Mouse (Mus musculus): ENCODE measurements around the gene Exoc8.
A peak's percentile ranks its signal among the peaks of the same experiment; 100 is the strongest.

Gene Exoc8

DNA sequence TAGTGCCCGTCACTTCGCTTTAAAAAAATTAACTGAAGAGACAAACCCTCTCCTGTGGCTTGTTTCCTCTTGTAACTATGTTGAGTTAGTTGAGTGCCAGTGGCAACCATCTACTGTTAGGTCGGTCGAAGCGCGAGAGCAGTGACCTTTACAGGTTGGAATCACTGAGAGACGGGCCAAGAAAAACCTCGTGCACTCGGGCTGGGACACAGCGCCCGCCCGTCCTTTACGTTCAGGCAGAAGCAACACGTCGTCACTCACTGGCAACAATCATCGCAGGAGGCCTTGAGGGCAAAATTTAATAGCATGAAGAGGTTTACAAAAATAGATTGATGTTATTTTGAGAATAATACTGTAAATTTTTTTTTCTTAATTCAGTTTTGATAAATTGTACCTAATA is 12.4 kb upstream of the Exoc8 start:
- DNase-seq (ENCODE audit: low read depth): no peak

DNA sequence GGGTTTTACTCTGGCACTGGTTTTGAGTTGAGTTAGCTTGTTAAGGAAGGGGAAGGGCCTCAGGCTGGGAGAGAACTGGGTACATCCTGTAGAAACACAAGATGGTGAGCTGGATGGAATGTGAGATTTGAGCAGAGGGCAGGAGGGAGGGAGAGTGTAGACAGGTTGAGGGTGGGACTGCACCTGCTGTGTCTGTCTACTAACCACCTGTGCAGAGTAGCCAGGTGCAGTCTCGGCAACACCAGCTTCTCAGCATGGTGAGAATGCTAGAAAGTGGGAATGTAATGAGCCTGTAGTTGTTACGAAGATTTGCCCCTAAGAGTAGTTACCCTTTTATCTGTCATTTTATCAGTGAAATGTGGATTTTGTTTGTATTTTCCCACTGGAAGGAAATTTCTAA is 8.0 kb upstream of the Exoc8 start:
- DNase-seq (ENCODE audit: low read depth): no peak

DNA sequence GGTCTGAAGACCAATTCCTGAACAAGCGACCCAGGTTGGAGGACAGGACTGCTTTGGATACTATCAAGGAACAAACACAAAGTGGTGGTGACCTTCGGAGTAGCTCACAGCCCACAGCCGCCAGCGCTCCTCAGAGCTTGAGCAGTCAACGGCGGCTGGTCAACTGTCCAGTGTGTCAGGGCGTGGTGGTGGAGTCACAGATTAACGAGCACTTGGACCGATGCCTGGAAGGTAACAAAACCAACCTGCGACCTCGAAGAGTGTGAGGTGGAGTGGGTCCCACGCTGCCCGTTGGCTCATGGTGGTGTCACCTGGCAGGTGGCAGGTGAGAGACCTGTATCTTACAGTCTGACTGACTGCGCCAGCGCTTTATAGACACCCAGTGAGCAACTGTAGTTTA is 5.7 kb upstream of the Exoc8 start:
- DNase-seq (ENCODE audit: low read depth): no peak

DNA sequence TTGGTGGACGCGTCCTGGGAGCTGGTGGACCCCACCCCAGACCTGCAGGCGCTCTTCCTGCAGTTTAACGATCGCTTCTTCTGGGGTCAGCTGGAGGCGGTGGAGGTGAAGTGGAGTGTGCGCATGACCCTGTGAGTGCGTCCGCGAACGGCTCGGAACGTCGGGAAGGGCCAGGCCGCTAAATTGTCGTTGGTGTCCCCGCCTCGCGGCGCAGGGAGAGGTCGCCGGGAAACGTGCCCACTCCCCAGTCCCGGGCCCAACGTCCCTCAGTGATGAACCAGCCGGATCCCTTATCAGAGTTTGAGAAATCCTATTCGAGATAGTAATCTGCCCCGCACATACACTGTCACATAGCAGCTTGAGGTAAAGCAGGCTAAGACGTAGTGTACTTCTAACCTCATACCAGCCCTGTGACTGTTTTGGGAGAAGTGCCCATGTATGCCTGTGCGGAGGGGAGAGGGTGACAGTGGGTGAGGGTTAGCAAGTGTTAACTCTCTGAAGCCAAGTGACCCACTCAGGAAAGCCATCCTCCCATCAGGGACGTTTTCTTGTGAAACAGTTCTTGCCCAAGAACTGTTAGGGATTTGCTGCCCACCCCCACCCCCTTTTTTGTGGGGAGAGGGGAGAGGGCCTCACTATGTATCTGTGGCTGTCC is 873 bp upstream of the Exoc8 start:
- peak; percentile 22 for DNase-seq (ENCODE audit: low read depth)

DNA sequence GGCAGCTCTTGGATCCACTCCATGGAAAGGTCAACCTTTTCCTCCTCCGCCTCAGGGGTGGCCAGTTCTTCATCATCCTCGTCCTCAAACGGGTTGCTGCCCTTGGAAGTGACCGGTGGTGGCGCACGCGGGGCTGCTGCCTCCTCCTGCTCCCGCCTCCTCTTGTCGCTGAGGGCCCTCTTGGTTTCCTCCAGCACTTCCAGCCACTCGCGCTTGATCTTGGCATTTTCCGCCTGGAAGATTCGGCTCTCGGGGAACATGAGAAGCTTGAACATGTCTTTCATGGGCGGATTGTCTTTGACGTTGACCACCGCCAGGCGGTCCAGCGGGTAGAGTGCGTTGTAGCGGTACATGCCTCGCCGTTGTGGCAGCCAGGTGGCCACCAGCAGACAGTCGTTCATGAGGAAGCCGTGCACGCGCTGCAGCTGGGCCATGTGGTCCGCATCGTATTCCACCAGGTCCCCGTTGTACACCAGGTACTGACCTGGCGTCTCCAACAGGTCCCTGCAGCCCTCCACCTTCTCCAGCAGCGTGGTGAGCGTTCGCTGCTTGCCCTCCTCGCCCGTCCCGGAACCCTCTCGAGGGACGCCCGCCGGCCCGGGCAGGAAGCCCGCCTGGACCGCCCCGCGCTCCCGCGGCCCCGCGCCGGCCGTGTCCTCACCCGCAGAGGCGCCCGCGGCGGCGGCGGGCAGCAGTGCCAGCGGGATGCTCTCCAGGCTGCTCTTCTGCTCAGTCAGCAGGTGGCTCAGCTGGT is 696 bp downstream of the Exoc8 start:
- DNase-seq (ENCODE audit: low read depth): peak; percentile 71

DNA sequence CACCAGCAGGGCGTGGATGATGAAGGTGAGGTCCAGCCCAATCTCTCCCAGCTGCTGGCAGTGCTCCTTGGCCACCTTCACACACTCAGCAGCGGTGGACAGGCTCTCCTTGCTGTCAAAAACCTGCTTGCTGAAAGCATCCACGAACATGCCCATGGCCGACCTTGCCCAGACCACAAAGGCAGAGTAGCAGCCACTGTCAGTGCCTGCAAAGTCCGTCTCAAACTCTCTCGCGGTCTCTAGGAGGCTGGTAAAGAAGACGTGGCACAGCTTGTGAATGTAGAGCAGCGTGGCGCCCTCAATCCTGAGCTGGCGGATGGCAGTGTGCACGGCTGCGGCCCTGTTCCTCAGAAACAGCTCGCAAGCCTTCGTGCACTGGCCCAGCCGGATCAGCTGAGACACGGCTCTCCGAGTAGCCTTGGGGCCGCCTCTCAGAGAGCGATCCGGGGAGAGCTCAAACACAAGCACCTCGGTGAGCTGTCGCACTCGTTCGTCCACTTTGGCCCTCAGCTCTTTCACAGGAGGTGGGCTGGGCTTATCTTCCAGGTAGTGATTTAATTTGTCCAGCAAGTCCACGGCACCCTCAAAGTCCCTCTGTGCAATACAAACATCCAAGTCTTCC is 1.4 kb downstream of the Exoc8 start:
- no peak for DNase-seq (ENCODE audit: low read depth)

DNA sequence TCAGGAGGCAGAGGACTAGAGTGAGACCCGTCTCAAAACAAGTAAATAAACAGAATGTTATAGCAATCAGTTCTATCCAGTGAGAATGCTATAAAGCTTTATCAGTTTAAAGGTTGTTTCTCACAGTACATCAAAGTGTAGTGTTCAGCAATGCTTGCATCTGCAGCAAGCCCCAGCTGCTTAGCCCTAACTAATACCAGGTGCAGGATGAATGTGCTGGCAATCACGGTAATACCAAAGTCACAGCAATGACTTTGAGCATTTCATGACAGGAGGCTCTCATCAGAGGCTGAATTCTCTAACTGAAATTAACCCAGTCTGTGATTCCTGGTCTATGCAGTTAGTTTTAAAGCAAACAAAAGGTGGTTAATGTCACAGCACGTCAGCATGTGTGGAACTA is 4.9 kb downstream of the Exoc8 start:
- DNase-seq (ENCODE audit: low read depth): no peak

DNA sequence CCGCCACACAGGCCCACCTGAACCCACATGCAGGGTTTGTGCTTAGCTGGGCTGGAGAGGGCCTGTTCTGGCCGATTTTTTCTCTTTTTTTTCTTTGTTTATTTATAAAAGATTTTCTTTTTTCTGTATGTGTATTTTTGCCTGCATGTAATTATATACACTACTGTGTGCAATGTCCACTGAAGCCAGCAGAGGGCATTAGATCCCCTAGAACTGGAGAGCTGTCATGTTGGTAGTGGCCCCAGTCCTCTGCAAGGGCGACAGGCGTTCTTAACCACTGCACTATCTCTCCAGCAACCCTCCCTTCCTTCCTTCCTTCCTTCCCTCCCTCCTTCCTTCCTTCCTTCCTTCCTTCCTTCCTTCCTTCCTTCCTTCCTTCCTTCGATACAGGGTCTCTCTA is 9.1 kb downstream of the Exoc8 start:
- no peak for DNase-seq (ENCODE audit: low read depth)

DNA sequence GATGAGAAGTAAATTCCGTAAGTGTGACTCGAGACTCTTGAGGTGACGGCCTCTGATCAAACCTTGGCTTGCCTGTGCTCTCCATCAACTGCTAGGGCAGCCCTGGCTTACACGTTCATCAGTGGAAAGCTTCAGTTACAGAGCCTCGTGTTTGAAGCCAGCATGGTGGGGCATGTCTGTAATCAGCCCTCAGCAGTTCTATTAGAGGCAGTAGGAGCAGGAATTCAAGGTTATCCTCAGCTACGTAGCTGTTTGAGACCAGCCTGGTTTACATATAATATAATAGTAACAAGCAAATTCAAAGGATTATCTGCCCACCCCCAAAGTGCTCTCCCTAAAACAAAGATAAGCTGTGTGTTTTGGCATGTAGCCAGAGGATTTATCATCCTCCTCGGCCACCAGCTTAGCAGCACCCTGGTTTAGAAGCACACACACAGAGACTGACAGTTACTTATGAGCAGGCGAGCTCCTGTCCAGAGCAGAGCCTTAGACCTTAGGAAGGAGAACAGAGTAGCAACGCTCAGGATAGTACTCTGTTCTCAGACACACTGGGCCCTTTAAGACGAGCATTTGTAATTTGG is 18.5 kb downstream of the Exoc8 start:
- DNase-seq (ENCODE audit: low read depth): no peak

DNA sequence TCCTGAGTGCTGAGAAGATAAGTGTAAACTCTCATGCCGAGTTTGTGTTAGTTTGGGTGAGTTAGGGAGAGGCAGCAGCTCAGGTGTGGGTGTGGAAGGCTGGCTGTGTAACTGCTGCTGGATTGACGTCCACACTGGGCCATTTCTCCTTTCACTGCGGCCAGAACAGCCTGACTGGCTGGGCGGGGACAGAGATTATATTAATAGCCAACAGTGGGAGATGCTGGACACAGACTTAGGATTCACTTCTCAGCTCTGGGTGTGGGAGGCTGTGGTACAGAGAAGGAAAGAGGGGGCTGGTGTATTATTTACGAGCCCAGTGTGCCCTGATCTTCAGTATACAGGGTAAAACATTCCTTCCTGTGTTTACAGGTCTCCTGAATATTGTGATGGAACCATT is 19.4 kb downstream of the Exoc8 start:
- no peak for DNase-seq (ENCODE audit: low read depth)

DNA sequence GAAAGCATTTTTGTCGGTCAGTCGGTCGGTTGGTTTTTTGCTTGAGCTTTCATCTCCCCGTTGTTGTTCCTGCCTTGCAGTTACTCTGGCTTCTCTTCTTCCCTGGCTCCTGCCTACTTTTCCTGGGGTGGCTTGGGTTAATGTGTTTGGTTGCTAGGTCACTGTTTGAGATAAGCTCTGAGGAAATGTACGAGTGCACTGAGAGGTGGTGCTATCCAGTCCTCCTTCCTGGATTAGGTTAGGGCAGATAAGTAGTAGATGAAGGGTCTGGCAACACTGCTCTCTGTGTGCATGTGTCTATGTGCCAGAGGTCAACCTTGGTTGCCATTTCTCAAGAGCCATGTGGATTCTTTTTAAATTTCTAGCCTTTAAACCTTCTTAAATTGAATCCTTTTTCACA is 24.8 kb downstream of the Exoc8 start:
- DNase-seq (ENCODE audit: low read depth): no peak

DNA sequence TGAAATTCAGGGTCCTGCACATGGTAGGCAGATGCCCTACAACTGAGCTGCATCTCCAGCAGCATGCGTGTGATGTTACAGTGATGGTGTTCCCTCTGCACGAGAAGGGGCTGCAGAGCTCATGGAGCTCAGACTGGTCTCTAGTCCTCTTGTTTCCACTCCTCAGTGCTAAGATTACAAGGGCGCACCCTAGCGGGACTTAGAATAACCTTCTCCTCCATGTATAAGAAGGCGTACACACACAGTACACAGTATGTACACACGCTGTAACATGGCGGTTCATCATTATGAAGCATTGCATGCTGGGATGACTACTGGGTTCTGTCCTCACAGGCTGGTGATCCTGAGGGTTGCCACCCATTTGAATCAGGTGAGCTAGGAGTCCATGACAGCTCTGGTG is 25.4 kb downstream of the Exoc8 start:
- DNase-seq (ENCODE audit: low read depth): no peak

DNA sequence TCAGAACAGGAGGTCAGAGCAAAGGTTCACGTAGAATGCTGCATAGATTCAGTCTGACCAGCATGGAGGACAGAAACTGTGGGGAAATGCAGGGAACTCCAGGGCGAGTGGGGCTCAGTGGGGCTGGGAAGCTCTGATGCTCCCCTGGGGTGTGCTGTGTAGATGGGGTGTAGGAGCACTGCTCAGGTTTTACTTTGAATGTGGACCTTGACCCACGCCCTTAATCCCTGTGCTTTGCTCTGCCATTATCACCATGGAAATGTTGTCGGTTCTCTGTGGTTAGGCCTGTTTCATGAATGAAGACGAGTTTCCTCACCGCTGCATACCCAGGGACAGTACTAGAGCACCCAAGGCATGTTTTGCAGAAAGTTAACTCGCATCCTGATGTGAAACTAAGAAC is 26.0 kb downstream of the Exoc8 start:
- no peak for DNase-seq (ENCODE audit: low read depth)

DNA sequence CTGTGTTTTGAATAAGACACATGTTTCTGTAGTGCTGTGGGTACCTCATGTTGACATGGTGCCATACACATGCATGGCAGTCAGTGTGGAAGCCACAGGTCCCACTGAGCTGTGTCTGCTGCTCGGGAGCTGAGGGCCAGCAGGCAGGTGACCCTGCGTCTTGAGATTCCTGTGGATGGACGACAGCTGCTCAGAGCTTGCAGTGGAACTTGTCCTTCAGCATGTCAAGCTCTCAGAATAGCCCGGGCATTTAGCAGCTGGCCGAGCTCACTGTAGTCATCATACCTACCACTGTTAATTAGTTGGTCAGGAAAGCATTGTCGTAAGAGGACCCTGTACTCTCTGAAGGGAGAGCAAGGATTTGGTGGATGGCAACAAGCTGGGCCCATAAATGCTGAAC is 27.8 kb downstream of the Exoc8 start:
- no peak for DNase-seq (ENCODE audit: low read depth)

DNA sequence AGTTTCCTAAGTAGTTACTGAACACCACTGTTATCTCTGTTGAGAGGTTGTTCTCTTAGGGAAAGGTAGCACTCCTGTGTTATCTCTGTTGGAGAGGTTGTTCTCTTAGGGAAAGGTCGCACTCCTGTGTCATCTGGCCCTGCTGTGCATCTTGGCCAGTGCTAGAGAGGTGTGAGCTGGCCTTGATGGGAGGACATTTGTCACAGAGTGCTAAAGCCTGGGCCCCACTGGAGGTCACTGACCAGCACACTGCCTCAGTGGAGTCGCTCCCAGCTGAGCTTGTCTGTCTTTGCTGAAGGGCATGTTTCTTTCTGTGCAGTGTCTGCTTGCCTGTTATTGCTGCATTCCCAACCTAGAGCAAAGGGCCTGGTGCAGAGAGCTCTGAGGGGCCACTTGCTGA is 30.4 kb downstream of the Exoc8 start:
- no peak for DNase-seq (ENCODE audit: low read depth)

DNA sequence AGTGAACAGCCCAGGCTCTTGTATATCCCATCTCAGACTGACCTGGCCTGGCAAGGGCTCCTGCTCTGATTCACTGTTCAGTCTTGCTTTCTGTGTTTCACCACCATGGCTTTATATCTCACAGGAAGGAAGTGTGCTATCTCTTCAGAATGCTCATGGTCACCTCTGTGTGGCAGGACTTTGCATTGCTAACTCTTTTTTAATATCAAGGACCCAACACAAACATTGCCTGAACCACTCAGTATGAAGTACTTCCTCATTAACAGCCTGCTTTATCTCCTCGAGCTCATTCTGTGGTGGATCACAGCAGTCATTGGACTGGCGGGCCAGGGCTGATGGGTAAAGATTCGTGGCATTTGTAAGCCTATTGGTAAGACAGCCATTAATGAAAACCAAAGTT is 30.8 kb downstream of the Exoc8 start:
- peak; percentile 89 for DNase-seq (ENCODE audit: low read depth)

DNA sequence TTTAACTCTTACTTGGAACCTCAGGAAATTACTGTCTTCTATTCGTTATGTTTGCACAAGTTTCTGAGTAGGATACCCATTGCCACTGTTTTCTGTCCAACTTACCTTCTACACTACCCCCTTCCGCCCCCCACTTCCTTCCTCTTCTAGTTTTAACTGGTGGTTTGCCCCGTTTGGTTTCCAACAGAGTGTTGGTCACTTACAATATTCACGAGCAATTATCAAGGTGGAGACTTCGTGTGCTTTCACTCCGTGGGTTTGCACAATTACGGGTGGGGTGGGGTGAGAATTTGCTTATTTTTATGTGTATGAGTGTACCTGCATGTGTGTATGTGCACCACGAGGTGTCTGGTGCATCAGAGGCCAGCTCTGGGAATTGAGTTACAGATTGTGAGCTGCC is 33.8 kb downstream of the Exoc8 start:
- DNase-seq (ENCODE audit: low read depth): peak; percentile 71

DNA sequence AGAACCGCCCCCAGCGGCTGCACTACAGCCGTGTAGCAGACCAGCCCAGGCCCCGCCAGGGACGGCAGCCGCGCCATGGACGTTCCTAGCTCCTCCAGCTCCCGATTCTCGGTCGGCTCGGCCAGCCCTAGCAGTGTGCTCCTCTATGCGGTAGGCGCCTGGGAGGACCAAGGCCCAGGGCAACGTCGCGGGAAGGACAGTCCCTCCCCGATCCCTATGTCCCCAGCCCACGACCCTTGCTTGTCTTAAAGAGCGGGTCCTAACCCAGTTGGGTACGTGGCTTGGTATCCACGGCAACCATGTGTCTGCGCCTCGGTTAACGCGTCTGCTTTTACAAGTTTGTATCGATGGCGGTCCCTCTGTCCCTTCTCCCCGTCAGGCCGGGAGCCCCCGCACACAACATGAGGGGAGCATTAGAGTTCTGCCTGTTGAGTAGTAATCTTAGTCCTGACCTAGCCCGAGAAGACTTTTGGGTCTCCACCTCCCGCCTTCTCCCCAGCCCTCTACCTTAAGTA is 34.3 kb downstream of the Exoc8 start:
- no peak for DNase-seq (ENCODE audit: low read depth)

DNA sequence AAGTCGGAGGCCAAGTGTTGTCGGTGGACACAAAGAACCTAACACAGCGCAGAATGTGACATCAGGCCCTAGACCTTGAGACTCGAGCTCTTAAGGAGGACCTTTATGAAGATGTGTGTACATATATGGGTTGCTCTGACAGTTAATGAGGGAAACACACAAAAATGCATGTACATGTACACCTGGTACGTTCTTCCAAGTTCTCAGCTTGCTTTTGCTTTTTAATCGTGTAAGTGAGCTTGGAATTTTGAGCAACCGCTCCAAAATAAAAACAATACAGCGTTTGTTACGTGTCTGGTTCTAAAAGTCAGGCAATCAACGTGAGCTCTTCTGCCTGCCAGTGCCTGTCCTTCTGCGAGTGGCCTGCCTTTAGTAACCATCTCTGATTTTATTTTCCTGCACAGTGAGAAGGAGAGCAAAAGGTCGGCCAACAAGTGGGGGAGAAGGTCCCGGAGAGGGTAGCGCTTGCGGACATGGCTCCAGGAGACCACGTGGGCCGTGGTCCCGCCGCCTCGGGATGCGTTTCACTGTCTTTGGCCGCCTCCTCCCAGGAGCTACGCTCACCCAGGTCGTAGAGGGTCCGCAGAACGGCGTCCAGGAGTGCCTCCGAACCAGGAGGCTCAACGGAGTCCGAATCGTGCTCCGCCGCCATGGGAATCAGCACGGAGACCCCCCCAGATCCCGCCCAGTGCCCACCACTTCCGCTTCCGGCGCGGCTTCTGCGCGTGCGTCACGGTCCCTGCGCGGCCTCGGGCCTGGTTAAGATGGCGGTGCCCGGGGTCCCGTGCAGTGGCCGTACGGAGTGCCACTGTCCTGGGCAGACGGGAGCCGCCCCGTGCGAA is 35.0 kb downstream of the Exoc8 start, which contains the start of the genes Gnpat and 2810004N23Rik:
TSS of gene Gnpat (plus strand) at position 713 of the 842 bp plus-strand sequence.
TSS of gene 2810004N23Rik (minus strand) at position 800 of the 842 bp plus-strand sequence.
- DNase-seq (ENCODE audit: low read depth): peak; percentile 87

DNA sequence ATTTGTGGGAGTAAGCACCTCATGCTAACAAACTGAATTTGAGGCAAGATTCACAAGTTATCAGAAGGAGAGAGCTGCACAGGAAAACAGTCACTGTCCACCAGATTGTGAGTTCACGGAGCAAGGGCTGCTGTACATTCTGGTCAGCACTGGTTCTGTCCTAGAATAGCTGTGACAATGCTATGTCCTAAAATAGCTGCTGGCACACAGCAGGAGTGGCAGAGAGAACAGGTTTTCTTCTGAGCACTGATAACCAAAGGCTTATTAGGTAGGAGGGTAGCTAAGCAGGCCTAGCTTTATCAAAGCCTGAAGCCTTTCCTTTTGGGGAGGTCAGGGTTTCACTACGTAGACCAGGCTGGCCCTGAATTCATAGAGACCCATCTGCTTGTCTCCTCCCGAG is 37.3 kb downstream of the Exoc8 start:
- no peak for DNase-seq (ENCODE audit: low read depth)

DNA sequence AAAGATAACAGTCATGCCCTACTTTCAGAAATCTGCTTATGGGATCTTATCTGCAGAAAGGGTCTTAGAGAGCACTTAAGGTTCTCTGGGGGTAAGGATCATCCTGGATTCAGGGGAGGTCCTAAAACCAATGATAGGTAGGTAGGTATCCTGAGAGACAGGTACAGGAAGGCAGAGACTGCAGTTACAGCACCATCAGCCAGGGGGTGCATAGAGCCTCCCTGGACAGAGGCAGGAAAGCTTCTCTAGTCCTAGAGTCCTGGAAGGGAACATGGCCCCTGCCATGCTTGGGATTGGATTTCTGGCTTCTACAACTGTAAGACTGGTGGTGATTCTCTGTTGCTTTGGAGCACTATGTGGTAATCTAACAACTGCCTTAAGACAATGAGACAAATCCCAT is 38.0 kb downstream of the Exoc8 start:
- DNase-seq (ENCODE audit: low read depth): peak; percentile 34

DNA sequence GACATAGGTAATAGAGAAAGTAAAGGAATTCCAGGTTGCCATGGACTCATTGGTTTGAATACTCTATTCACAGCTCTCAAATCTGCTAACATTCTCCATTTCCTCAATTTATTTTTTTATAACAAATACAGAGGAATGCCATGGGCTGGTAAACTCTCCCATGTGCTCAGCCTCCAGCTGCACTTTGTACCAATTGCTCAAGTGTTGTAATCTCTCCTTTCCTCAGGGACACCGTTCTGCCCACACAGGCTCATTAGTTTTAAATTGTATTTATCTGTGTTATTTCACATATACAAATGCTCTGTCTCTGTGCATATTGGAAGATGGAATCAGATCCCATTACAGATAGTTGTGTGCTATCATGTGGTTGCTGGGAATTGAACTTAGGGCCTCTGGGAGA is 44.0 kb downstream of the Exoc8 start:
- no peak for DNase-seq (ENCODE audit: low read depth)
